Mouse (Mus musculus): ENCODE results near the gene Pum3. TPM values are rescaled to one million over a fixed set of nuclear protein-coding genes. Genes with fewer than 3 reads are reported as not detected.
"Not testable (repeated sequence)": the region's sequence is repeated elsewhere in the genome, so short reads cannot be mapped to it uniquely, and the experiment has no call there.

The Pum3 gene
- total and polyA plus RNA-seq, 2 experiments: 13.2 to 14.3 TPM

GRCm38 (mm10) chr19:27392431-27392830 lies 37.2 kb downstream of the Pum3 start:
- H3K9ac ChIP-seq (ENCODE audit: low read depth, low read length): no peak overlapping the region
- 82% methylated on average over 2 of the region's 2 CpGs for WGBS
- TF ChIP-seq POLR2A (IDR thresholded peaks at IDR 0.05; ENCODE audit: extremely low read depth, insufficient read depth, low read length) (no peak), CTCF (IDR thresholded peaks at IDR 0.05; ENCODE audit: low read depth, low read length) (no peak)
- H3K36me3 ChIP-seq (ENCODE audit: control insufficient read depth, insufficient read depth, low read length): peaks cover 33% of the 10 kb centered on the region
- no peak overlapping the region for H3K4me3 ChIP-seq (ENCODE audit: insufficient read depth, low read depth, low read length)
- H3K4me1 ChIP-seq (ENCODE audit: control insufficient read depth, insufficient read depth, low read length): peaks cover 24% of the 10 kb centered on the region
- H3K27me3 ChIP-seq (ENCODE audit: control insufficient read depth, insufficient read depth, low read length): no peaks in the 10 kb centered on the region
- no peak for DNase-seq (ENCODE audit: extremely low read depth, low read depth, low spot score)
- no peak overlapping the region for H3K27ac ChIP-seq (replicated peaks; ENCODE audit: insufficient read depth, low read depth, low read length)
- H3K79me2 ChIP-seq (ENCODE audit: control insufficient read depth, insufficient read depth, low read length): no peaks in the 10 kb centered on the region

- no peak overlapping the region for H3K27ac ChIP-seq (replicated peaks; ENCODE audit: insufficient read depth, low read depth, low read length)
- H3K79me2 ChIP-seq (ENCODE audit: control insufficient read depth, insufficient read depth, low read length): no peaks in the 10 kb centered on the region
- H3K27me3 ChIP-seq (ENCODE audit: control insufficient read depth, insufficient read depth, low read length): no peaks in the 10 kb centered on the region
- peaks cover 22% of the 10 kb centered on the region for H3K4me1 ChIP-seq (ENCODE audit: control insufficient read depth, insufficient read depth, low read length)
- no peak overlapping the region for H3K9ac ChIP-seq (ENCODE audit: low read depth, low read length)
- WGBS: 96% methylated on average over 2 of the region's 2 CpGs
- no peak overlapping the region for H3K4me3 ChIP-seq (ENCODE audit: insufficient read depth, low read depth, low read length)
- peaks cover 38% of the 10 kb centered on the region for H3K36me3 ChIP-seq (ENCODE audit: control insufficient read depth, insufficient read depth, low read length)
- TF ChIP-seq CTCF (IDR thresholded peaks at IDR 0.05; ENCODE audit: low read depth, low read length) (no peak), POLR2A (IDR thresholded peaks at IDR 0.05; ENCODE audit: extremely low read depth, insufficient read depth, low read length) (no peak)
- no peak for DNase-seq (ENCODE audit: extremely low read depth, low read depth, low spot score)
These were observed 38.3 kb downstream of the Pum3 start for GRCm38 (mm10) chr19:27391344-27391743.

- DNase-seq (ENCODE audit: extremely low read depth, low read depth, low spot score); H3K27ac ChIP-seq (replicated peaks; ENCODE audit: insufficient read depth, low read depth, low read length); H3K27me3 ChIP-seq (ENCODE audit: control insufficient read depth, insufficient read depth, low read length); H3K79me2 ChIP-seq (ENCODE audit: control insufficient read depth, insufficient read depth, low read length); H3K4me1 ChIP-seq (ENCODE audit: control insufficient read depth, insufficient read depth, low read length); H3K4me3 ChIP-seq (ENCODE audit: insufficient read depth, low read depth, low read length); H3K9ac ChIP-seq (ENCODE audit: low read depth, low read length): not testable (repeated sequence)
- 99% methylated on average over 4 of the region's 4 CpGs for WGBS
- peaks cover 43% of the 10 kb centered on the region for H3K36me3 ChIP-seq (ENCODE audit: control insufficient read depth, insufficient read depth, low read length)
These were observed 40.1 kb downstream of the Pum3 start for GRCm38 (mm10) chr19:27389566-27389965.

GRCm38 (mm10) chr19:27385304-27385703 lies 44.3 kb downstream of the Pum3 start:
- DNase-seq (ENCODE audit: extremely low read depth, low read depth, low spot score): no peak

GRCm38 (mm10) chr19:27383266-27383665 lies 46.4 kb downstream of the Pum3 start:
- Histone ChIP-seq H3K36me3 (ENCODE audit: control insufficient read depth, insufficient read depth, low read length) (peaks cover 17% of the 10 kb centered on the region), H3K4me3 (ENCODE audit: insufficient read depth, low read depth, low read length) (no peak overlapping the region), H3K79me2 (ENCODE audit: control insufficient read depth, insufficient read depth, low read length) (no peaks in the 10 kb centered on the region), H3K27me3 (ENCODE audit: control insufficient read depth, insufficient read depth, low read length) (no peaks in the 10 kb centered on the region), H3K9ac (ENCODE audit: low read depth, low read length) (no peak overlapping the region), H3K4me1 (ENCODE audit: control insufficient read depth, insufficient read depth, low read length) (no peaks in the 10 kb centered on the region), H3K27ac (replicated peaks; ENCODE audit: insufficient read depth, low read depth, low read length) (no peak overlapping the region)
- DNase-seq (ENCODE audit: extremely low read depth, low read depth, low spot score): no peak
- 95% methylated on average over 5 of the region's 5 CpGs for WGBS
- TF ChIP-seq POLR2A (IDR thresholded peaks at IDR 0.05; ENCODE audit: extremely low read depth, insufficient read depth, low read length) (no peak), CTCF (IDR thresholded peaks at IDR 0.05; ENCODE audit: low read depth, low read length) (no peak)

More at GRCm38 (mm10) chr19:27385304-27385703, 44.3 kb downstream of the Pum3 start:
- Histone ChIP-seq H3K4me3 (ENCODE audit: insufficient read depth, low read depth, low read length) (no peak overlapping the region), H3K79me2 (ENCODE audit: control insufficient read depth, insufficient read depth, low read length) (no peaks in the 10 kb centered on the region), H3K9ac (ENCODE audit: low read depth, low read length) (no peak overlapping the region), H3K27me3 (ENCODE audit: control insufficient read depth, insufficient read depth, low read length) (no peaks in the 10 kb centered on the region), H3K27ac (replicated peaks; ENCODE audit: insufficient read depth, low read depth, low read length) (no peak overlapping the region), H3K4me1 (ENCODE audit: control insufficient read depth, insufficient read depth, low read length) (no peaks in the 10 kb centered on the region), H3K36me3 (ENCODE audit: control insufficient read depth, insufficient read depth, low read length) (peaks cover 26% of the 10 kb centered on the region)
- TF ChIP-seq CTCF (IDR thresholded peaks at IDR 0.05; ENCODE audit: low read depth, low read length) (no peak), POLR2A (IDR thresholded peaks at IDR 0.05; ENCODE audit: extremely low read depth, insufficient read depth, low read length) (no peak)

DNA sequence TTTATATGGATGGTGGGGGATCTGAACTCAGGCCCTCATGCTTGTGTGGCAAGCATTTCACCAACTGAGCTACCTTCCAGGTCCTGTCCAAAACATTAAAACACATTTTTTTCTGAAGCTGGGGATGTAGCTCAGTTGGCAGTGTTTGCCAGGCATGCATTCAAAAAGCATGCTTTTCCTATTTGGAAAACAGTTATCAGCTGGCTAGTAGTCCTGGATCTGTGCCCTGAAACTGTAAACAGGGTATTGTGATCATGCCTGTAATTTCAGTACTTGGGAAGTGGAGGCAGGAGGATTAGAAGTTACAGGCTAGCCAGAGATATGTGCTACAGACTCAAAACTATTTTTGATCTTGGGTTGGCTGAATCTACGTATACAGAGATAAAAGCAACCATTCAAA lies 47.5 kb downstream of the Pum3 start:
- TF ChIP-seq POLR2A (IDR thresholded peaks at IDR 0.05; ENCODE audit: extremely low read depth, insufficient read depth, low read length) (no peak), CTCF (IDR thresholded peaks at IDR 0.05; ENCODE audit: low read depth, low read length) (no peak)
- Histone ChIP-seq H3K36me3 (ENCODE audit: control insufficient read depth, insufficient read depth, low read length) (peaks cover 12% of the 10 kb centered on the region), H3K4me3 (ENCODE audit: insufficient read depth, low read depth, low read length) (no peak overlapping the region), H3K27me3 (ENCODE audit: control insufficient read depth, insufficient read depth, low read length) (no peaks in the 10 kb centered on the region), H3K4me1 (ENCODE audit: control insufficient read depth, insufficient read depth, low read length) (no peaks in the 10 kb centered on the region), H3K27ac (replicated peaks; ENCODE audit: insufficient read depth, low read depth, low read length) (no peak overlapping the region), H3K9ac (ENCODE audit: low read depth, low read length) (no peak overlapping the region), H3K79me2 (ENCODE audit: control insufficient read depth, insufficient read depth, low read length) (no peaks in the 10 kb centered on the region)
- peak; percentile 58 for DNase-seq (ENCODE audit: extremely low read depth, low read depth, low spot score)
- WGBS: 76% methylated on average over 1 of the region's 1 CpGs

Data from liver, adult 2 months (tissue).